Mouse (Mus musculus) CD4-positive, CD25-positive, alpha-beta regulatory T cell, adult 2 months (primary cell): ENCODE data around the gene Gm2a.
"Not testable (repeated sequence)": the region's sequence is repeated elsewhere in the genome, so short reads cannot be mapped to it uniquely, and the experiment has no call there.

ENCODE experiments used
- DNase-seq: peaks from one replicate; pipeline ENCODE4 v3.0.0-alpha.2; 2012; ENCODE audit warnings: low read depth, low spot score

The Gm2a gene

DNA sequence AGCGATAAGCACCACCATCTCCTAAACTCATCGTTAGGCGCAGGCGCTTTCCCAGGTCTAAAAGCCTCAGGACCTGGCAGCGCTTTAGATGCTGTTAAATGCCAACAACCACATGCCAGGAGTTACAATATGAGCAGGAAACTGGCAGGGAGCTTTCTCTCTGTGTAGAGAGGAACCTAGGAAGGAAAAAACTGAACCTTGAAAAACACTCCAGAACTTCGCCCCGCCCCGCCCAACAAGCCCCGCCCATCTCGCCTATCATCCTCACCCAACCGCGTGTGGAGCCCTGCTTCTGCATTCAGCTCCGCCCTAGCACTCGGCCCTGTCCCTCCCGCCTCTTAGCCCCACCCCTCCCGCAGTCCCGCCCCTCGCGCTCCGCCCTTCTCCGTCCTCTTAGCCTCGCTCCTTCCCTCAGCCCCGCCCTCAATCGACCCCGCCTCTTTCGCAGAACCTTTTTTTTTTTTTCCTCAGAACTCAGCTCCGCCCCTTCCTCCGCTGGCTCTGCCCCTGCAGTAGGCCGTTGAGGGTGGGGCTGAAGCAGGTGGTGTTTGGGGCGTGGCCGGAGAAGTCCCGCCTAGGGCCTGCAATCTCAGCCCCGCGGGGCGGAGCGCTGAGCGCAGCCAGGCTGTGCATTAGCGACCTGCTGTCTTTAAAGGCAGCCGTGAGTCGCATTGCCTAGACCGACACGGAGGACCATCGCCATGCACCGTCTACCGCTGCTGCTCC lies at the start of gene Gm2a:
TSS of gene Gm2a (plus strand) at position 653 of the 726 bp plus-strand sequence.
- peak; percentile 99 for DNase-seq

DNA sequence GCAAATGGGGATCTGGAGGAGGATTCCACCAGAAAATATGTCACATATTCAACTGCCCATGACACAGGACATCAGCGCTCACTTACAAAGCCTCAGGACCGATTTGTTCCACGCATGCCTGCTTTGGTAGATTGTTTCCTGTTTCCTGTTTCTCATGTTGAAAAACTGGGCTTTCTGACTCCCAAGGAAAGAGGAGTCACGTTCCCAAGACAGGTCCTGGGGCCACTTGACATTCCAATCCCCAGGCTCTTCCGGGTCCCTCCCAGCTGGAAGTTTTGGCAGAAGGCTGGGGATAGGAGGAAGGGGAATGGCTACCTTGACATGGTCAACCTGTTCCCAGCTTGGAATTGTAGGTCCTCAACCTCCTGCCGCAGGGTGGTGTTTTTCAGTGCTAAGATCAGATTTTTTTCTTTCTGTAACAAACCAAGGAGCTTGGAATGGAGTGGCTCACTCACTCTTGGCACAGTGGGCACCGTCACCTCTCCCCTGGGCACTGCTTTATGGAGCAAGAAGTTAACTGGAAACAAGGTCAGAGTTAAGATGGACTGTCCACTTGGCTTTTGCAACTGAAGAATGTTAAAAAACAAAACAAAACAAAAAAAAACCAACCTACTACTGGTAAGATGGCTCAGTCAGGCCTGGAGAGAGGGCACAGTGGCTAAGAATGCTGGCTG lies 46.9 kb upstream of the Gm2a start:
- DNase-seq: no peak

DNA sequence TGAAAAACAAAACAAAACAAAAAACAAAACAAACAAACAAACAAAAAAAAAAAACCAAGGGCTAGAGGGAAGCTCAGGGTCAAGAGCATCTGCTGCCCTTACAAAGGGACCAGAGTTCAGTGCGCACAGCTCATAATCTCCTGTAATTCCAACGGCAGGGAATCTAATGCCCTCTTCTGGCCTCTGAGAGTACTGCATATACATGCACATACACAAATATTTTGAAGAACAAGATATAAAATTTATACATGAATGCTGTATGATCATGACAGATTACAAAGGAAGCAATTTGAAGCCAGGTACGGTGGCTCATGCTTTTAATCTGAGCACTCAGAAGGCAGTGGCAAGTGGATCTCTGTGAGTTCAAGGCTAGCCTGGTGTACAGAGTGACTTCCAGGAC lies 40.4 kb upstream of the Gm2a start:
- no peak for DNase-seq

DNA sequence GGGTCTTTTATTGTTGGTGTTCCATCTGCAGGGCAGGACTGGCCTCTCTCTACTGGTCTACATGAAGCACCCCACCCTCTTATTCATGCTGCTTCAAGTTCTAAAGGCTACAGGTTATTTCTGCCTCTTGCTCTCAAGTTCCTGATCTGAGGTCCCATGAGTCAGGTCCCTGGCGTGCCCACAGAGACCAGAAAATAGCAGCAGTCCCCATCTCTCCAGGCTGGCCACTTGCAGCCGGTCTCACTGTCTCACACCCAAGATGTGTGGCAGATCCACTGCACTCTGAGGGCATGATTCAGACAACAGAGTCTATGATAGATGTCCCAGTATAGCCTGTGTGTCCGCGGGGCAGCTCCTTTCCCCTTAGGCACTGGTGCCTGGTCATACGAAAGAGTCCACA lies 37.1 kb upstream of the Gm2a start:
- DNase-seq: no peak

DNA sequence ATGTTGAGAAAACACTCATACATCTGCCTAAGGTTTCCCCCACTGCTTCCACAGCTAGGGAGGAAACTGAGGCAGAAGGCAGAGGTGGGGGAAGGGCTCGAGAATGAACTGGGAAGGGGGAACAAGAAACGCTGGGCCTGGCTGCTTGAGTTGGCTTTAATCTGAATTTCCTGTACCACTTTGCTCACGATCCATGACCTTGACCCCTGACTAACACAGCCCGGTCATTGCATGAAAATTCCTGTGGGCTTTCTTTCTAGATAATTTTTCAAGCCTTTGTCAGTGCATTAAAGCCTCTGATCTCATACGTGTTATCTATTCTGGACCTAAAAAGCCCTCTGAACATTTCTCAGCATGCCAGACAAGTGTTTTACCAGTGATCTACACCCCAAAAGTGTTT lies 35.1 kb upstream of the Gm2a start:
- DNase-seq: no peak

DNA sequence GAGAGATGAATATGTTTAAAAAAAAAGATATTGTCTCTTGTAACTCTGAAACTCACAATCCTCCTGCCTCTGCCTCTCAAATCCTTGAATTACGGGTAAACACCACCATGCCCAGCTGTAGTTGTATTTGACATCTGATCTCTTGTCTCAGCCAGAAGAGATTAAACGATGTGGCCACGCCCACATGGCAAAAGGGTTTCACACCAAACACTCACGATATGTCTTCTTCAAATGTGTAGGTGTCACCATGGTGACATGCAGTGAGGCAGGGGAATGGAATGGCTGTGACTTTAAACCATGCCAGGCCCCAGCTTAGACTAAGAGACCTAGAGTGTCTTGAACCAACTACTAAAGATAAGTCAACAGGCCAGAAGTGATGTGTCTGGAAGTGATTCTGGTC lies 31.0 kb upstream of the Gm2a start:
- peak; percentile 73 for DNase-seq

DNA sequence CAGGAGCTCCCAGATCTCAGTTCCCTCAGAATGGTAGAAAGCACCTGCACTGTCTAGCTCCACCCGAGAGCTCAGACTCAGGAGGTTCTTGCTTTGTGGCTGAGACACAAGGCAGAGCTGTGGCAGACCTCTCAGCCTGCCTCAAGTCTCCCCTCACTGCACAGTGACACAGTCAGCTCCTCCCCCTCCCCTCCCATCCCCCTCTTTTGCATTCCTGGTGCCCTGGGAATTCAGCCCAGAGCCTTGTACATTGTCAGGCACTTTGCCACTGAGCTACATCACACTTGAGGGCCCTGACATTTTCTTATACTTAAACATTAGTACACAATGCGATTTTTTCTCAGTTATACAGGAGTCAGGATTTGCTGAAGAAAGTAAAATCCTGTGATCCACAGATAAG lies 28.9 kb upstream of the Gm2a start:
- no peak for DNase-seq

DNA sequence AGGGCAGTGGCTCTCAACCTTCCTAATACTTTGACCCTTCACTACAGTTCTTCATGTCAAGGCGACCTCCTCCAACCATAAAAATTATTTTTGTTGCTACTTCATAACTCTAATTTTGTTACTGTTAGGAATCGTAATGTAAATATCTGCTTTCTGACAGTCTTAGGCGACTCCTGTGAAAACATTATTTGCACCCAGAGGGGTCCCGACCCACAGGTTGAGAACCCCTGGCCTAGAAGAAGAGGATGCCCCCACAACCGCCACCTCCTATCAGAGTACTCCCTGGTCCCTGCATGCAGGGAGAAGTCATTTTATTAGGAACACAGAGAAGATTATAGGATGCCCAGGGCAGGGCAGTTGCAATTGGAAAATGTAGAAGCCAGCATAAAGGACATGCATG lies 26.6 kb upstream of the Gm2a start:
- DNase-seq: no peak

DNA sequence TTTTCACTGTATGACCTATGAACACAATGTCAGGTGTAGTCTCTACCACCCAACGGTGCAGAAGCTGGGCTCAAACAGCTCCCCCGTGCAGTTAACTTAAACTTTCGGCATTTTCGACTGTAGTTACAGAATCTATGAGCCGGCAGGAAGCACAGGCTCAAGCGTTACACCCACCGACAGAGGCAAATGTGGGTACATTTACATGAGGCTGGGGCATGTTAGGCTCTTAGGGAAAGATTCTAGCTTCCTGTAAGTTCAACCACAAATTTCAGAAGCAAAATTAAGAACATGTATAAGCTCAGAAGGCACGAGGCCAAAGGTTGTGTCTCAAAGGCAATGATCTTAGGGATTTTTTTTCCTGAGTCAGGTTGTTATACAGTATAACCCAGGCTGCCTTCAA lies 25.4 kb upstream of the Gm2a start:
- DNase-seq: peak; percentile 66

DNA sequence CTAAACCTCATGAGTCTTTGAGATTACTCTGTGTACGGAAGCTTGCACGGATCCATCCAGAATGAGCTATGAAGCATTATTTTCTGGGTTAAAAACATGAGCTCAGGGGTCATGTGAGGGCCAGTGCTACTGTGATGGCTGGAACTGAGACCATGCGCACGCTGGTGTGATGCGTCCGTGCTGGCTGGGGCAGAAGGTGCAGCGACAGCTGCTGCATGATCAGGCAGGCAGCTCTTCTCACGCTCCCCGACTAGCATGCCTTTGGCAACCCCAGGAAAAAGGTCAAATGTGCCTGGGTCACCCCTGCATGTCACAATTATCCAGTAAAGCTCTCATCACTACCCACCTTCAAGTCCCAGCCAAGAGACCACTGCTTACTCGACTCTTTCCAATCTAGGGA lies 24.7 kb upstream of the Gm2a start:
- no peak for DNase-seq

DNA sequence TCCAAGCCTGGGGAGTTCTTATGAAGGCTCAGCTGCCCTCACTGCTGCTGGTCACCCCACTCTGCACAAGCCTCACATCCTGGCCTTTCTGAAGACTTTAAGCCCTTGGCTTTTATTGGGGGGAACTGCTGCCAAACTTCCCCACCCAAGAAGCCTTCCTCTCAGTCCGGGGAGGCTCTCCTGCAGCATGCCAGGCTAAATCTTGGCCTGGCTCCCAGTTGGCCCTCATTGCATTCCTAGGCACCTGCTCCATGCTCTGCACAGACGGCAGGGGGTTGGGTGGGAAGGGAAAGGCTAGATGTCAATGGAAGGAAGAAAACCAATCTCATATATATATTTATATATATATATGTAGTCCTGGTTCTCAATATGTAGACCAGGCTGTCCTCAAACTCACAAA lies 22.3 kb upstream of the Gm2a start:
- no peak for DNase-seq

DNA sequence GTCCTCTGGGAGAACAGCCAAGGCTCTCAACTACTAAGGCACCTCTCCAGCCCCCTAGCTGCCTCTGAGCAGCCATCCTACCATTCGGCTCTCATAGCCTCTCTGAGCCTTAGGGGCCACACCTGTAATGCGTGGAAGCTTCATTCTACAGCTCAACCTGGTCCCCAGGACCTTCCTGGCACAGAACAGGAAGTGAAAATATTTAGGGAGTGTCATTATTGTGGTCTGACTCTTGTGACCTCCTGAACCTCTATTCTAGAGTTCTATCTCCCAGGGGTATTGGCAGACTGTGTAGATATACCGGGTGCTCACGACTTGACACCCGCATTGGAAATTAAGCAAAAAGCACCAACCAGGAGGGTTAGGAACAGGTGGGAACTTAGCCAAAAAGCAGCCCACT lies 21.7 kb upstream of the Gm2a start:
- DNase-seq: no peak

DNA sequence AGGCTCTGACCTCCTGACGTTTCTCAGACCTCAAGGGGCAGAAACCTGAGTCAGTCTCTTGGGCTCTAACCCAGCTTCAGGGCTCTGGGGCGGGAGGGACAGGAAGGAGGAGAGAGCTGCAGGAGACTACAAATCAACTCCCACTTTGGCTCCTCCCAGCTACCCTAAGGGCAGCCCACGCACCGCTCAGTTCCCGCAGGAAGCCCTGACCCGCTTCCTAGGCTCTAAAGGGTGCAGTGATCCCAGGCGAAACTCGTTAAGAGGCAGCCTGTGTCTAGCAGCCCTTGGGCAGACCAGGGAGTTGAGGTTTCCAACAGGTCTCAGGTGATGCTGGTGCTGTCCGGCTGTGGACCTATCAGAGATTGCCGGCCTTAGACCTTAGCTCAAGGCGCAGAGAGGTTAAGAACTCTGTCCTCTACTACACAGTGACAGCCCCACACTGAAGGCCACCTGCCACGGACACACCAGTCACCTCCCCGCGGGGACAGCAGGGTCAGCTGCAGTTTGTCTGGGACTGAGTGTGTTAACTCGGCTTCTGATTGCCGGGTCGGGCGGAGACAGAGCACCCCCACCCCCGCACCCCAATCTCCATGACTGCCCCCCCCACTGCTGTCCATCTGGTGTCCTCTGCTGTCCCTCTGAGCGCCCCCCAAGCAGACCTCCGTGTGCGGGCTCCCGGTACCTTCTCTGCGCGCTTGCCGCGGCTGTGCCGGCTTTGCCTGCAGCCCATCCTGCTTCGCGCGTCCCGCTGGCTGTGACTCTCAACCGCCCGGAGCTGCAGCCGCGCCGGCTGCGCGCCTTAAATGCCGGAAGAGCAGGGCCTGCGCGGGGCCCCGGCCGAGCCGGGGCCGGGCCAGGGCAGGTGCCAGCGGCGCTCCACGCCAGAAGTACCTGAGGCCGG lies 20.3 kb upstream of the Gm2a start, which contains the start of gene Ccdc69:
TSS of gene Ccdc69 (minus strand) at position 801 of the 901 bp plus-strand sequence.
- DNase-seq: peak; percentile 85

DNA sequence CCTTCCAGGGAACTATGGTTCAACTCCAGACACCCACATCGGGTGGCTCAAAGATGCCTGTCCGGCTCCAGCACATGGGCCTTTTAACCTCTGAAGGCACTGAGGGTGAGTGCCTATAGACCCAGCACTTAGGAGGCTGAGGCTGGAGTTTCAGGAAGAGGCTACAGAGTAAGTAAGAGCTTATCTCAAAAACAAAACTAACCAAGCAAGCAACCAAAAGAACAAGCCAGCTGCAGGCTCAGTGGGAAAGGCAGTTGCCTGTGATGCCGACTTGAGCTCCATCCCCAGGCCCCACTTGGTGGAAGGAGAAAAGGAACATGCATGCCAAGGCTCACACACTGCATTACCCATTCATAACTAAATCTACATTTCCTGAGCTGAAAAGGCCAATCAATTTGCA lies 19.4 kb upstream of the Gm2a start:
- peak; percentile 33 for DNase-seq

DNA sequence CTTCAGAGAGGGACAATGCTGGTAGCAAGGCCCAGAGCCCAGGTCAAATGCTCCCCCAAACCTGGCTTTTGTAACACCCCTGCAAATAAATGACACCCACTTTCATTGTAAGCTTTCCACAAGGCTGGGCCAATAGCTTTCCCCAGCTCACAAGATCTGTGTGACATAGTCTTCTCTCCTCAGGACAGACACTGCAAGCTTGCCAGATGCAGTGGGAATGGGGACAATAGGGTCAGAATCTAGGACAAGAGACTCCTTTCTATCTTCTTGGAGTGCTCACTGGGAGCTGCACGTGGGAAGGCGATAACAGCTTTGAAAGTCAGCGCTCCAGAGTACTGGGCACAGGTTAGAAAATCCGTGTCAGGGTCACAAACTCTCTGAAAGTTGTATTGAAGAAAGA lies 18.7 kb upstream of the Gm2a start:
- DNase-seq: no peak

DNA sequence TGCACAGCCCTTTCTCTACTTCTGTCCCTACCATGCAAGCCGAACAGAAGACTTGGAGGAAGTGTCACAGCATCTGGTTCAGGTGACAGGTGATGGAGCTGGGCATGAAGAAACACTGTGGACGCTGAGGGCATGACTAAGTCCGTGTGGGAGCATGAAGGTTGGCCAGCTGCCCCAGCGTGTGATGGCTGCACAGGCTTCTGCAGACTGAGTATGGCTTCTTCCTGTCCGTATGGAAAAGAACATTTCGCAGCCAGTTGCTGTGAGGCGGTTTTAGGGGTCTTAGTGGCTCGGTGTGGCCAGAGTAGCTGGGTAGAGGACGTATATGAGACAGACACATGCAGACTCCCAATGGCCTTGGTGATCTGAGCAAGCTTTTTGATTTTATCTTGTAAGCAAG lies 16.7 kb upstream of the Gm2a start:
- DNase-seq: no peak

DNA sequence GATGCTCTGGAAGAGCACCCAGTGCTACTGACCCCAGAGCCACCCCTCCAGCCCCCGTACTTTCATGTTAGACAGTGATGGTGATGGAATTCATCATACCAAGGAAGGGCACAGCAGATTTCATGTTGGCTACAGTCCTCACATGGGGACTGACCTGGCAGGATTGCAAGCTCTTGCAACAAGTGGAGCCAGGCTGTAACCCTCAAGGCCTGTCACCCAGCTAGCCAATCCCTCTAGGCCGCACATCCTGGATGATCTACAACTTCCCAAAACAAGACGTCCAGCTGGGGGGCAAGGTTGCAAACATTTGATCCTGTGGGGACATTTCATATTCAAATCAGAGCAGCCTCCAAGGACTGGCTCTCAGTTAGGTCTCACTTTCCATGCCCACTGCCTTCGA lies 13.3 kb upstream of the Gm2a start:
- no peak for DNase-seq

DNA sequence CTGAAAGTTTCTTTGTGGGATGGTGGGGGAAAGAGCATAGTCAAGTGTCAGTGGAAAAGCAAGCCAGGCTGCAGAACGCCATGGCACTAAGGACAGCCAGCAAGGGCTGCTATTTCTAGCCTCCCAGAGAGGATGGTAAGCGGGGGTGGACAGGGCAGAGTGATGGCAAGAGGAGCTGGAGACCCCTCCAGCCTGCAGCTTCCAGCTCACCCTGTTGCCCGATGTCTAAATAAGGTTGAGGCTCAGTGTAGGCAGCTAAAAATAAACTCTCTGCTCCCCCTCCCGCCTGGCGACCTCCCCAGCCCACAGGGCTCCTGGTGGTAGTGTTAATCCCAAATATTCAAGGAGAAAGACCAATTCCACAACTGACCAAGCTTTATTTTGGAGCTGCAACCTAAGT lies 12.5 kb upstream of the Gm2a start:
- no peak for DNase-seq

DNA sequence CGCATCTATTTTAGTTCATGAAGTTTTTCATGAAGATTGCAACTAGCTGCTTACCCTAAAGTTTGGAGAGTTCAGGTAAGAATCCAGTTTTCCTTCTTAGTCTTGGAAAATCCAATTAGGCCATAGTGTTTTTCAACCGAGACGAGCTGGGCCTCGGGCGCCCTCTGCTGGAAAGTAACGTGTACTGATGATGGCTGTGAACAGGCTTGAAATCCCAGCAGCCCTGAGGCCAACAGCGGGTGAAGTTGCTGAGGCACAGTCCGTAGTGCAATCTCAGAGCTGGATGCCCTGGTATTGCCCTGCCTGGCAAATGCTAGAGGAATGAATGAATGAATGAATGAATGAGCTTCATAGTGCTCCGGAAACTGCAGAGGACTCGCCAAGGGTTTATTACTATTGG lies 10.9 kb upstream of the Gm2a start:
- peak; percentile 88 for DNase-seq

DNA sequence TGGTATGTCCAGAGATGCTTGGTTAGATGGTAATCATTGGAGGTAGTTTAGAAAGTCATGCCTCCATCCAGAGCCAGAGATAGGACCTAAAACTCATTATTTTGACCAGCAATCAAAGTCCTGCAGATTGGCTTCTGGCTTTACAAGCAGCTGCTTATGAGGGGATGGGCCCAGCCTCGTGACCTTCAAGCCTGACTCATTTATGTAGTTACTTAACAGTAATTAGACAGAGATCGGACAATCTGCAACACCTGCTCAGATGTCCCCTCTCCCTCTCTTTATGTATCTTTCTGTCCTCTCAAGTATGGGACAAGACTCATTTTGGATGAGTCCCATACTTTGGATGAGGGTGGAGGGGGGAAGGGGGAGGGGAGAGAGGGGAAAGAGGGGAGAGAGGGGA lies 8.0 kb upstream of the Gm2a start:
- DNase-seq: no peak

DNA sequence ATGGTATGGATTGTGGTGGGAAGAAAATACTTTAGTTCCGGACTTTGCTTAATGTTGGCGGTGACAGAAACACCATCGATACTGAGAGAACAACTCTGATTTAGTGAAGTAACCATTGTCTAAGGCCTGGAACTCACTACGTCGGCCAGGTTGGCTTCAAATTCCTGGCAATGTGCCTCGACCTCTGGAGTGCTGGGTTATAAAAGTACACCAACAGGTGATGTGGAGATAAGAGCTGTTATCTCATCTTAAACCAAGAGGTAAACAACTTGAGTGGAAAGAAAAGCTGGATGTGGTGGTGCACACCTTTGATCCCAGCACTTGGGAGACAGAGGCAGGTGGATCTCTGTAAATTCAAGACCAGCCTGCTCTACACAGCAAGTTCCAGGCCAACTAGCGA lies 4.8 kb upstream of the Gm2a start:
- DNase-seq: no peak

DNA sequence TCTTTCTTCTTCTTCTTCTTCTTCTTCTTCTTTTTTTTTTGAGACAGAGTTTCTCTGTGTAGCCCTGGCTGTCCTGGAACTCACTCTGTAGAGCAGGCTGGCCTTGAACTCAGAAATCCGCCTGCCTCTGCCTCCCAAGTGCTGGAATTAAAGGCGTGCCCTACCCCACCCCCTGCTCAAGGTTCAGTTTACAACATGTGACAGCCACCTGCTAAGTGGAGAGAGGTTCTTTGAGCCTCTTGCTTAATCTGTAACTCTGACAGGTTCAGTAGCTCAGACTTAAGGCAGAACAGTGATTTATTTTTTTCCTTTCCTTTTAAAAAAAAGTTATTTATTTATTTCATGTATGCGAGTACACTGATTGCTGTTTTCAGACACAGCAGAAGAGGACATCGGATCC lies 1.6 kb upstream of the Gm2a start:
- DNase-seq: not testable (repeated sequence)
